Mouse (Mus musculus) hindbrain, embryonic 15.5 days (tissue): ENCODE measurements around the gene Eml1. TPM values are rescaled to one million over a fixed set of nuclear protein-coding genes. Genes with fewer than 3 reads are reported as not detected.
A peak's percentile ranks its signal among the peaks of the same experiment; 100 is the strongest.

Experiments
- ATAC-seq: fragments of 200-750 bp; cut with Nextera tagmentation; 2 replicates; pipeline ENCODE4 v1.8.0; 2017; ENCODE audit warnings: low read depth, moderate number of reproducible peaks, moderate TSS enrichment; ENCODE audit not compliant: low FRiP score
- H3K27ac ChIP-seq: fragments of 300-500 bp; sonication (generic); replicated peaks from 2 replicates; pipeline ENCODE4 v1.5.1; 2015; ENCODE audit warnings: mild to moderate bottlenecking, inconsistent platforms
- H3K27me3 ChIP-seq: fragments of 300-500 bp; sonication (generic); 2 replicates; pipeline ENCODE4 v1.6.1; 2015; ENCODE audit warnings: control low read depth, inconsistent platforms
- H3K36me3 ChIP-seq: fragments of 300-500 bp; sonication (generic); 2 replicates; pipeline ENCODE4 v1.6.1; 2015; ENCODE audit warnings: control low read depth, inconsistent platforms
- H3K4me1 ChIP-seq: fragments of 300-500 bp; sonication (generic); replicated peaks from 2 replicates; pipeline ENCODE4 v1.6.1; 2015; ENCODE audit warnings: control low read depth, inconsistent platforms
- H3K4me2 ChIP-seq: fragments of 300-500 bp; sonication (generic); 2 replicates; pipeline ENCODE4 v1.6.1; 2015; ENCODE audit warnings: moderate library complexity, mild to moderate bottlenecking, inconsistent platforms
- H3K4me3 ChIP-seq: fragments of 300-500 bp; sonication (generic); 2 replicates; pipeline ENCODE4 v1.5.1; 2015; ENCODE audit warnings: mild to moderate bottlenecking, inconsistent platforms
- H3K9ac ChIP-seq: fragments of 300-500 bp; sonication (generic); 2 replicates; pipeline ENCODE4 v1.6.1; 2015; ENCODE audit warnings: inconsistent platforms
- H3K9me3 ChIP-seq: fragments of 300-500 bp; sonication (generic); 2 replicates; pipeline ENCODE4 v1.6.1; 2016; ENCODE audit warnings: control low read depth, inconsistent platforms
- WGBS: fragments of 180-500 bp; shearing (Covaris S2); methylation state at CpG from one replicate; pipeline ENCODE4 v1.1.7; 2015; 5-methylcytosine and 5-hydroxymethylcytosine counted together
- polyA plus RNA-seq: library from polyadenylated mRNA; unstranded; fragments of >200 nt; fragmentation: Nextera tagmentation; extraction: Ambion mirVana; gene quantifications from 2 replicates; pipeline ENCODE4 v1.2.1, GENCODE M21; 2015

The Eml1 gene
- polyA plus RNA-seq, 1 experiment from 2014 or later = 58.2 TPM

DNA sequence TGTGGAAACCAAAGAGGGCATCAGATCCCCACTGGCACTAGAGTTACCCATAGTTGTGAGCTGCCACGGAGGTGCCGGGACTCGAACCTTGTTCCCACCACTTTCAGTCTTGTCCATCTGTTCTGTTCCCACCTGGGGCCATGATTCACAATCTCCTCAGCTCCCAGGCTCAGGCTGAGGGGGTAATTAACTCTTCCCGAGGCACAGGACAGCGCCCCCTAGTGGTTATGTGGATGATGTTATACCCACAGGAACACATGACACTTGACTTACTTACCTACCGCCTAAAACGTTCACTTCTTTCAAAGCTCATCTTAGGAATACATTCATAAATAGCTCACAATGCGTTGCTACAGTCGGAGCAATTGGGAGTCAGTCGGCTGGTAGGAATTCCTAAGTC is 165.7 kb downstream of the Eml1 start:
- H3K27ac ChIP-seq = no peak overlapping the region
- no peak for ATAC-seq
- no peak overlapping the region for H3K9ac ChIP-seq
- no peaks in the 10 kb centered on the region for H3K4me1 ChIP-seq
- no peaks in the 10 kb centered on the region for H3K27me3 ChIP-seq
- H3K4me2 ChIP-seq = no peak overlapping the region
- 70% methylated on average over 10 of the region's 10 CpGs for WGBS
- H3K9me3 ChIP-seq = no peaks in the 10 kb centered on the region
- peaks cover 9% of the 10 kb centered on the region for H3K36me3 ChIP-seq
- no peak overlapping the region for H3K4me3 ChIP-seq

DNA sequence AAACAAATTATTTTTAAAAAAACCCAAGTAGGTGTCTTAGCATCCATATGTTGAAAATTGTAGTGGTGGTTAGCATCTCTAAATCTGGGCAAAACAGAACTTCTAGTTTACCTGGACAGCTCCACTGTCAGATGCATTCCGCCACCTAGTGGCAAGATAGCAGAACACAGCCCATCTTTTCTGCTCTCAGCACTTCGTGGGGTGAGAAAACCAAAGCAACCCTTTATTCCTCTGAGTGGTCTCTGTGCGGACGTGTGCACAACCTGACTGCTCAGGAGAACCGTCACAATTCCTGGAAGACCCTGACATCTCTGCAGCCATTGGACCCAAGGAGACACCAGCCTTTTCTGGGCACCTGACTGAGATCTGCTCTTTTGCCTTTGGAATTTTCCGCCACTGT is 170.3 kb downstream of the Eml1 start:
- no peaks in the 10 kb centered on the region for H3K4me1 ChIP-seq
- no peak overlapping the region for H3K4me3 ChIP-seq
- no peaks in the 10 kb centered on the region for H3K9me3 ChIP-seq
- H3K9ac ChIP-seq = no peak overlapping the region
- WGBS = 28% methylated on average over 6 of the region's 6 CpGs
- no peak for ATAC-seq
- H3K27ac ChIP-seq = no peak overlapping the region
- peaks cover 9% of the 10 kb centered on the region for H3K36me3 ChIP-seq
- no peak overlapping the region for H3K4me2 ChIP-seq
- no peaks in the 10 kb centered on the region for H3K27me3 ChIP-seq

DNA sequence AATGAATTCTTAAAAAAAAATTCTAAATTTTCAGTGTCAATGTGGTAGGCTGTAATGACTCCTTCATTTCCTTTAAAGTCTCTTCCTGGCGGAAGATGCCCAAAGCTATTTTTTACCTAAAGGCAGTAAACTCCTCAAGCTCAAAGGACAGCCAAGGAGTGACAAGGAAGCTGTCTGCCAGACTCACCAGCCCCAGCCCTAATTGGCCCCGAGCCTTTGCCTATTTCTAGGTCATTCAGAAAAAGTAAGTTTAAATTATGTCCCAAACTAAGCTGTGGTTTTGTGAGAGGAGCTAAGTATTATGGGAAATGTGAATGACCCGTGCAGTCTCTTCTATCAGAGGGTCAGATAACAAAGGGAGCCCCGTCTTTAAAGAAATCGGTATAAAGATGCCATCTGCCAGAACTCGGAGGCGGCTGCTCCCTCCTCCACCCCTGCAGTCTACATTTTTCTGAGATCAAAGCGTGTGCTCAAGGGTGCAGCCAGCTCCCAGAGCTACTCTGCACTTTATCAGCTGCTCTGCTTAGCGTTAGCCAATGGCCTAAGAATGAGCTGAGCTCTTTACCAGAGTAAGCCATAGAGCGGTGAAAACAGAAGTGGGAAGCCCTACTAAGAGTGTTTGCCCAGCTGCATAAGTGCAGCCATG is 175.9 kb downstream of the Eml1 start:
- H3K9me3 ChIP-seq = no peaks in the 10 kb centered on the region
- H3K4me1 ChIP-seq = peaks cover 6% of the 10 kb centered on the region; the same call in 1 of the 2 replicates
- no peak for ATAC-seq
- 12% methylated on average over 10 of the region's 10 CpGs for WGBS
- no peak overlapping the region for H3K27ac ChIP-seq
- H3K9ac ChIP-seq = no peak overlapping the region
- no peaks in the 10 kb centered on the region for H3K36me3 ChIP-seq
- no peak overlapping the region for H3K4me2 ChIP-seq
- H3K4me3 ChIP-seq = no peak overlapping the region
- H3K27me3 ChIP-seq = no peaks in the 10 kb centered on the region

DNA sequence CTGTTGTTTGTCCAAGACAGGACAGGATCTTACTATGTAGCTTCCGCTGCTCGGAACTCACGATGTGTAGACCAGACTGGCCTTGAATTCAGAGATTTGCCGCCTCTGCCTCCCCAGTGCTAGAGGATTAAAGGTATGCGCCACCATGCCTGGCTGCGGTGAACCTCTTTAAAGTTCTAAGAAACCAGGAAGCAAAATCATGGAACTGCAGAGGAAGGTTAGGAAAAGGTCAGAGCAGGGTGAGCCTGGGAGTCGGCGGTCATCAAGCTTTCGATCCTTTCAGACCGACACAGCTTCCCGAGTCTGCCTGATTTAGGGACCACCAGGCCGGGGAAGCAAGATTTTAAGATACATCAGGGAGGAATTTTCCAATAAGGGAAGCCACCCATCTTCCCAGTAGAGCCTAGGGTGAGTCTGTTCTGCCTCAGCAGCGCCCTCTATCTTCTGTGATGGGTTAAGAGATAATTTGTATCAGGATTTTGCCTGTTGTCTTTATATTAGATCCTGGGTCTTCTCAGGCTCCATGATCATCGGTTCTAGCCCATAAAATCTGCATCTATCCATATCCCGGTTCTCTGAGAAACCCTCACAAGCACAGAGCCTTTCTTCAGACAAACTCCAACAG is 176.6 kb downstream of the Eml1 start:
- Histone ChIP-seq H3K27me3 (no peaks in the 10 kb centered on the region), H3K27ac (no peak overlapping the region)

DNA sequence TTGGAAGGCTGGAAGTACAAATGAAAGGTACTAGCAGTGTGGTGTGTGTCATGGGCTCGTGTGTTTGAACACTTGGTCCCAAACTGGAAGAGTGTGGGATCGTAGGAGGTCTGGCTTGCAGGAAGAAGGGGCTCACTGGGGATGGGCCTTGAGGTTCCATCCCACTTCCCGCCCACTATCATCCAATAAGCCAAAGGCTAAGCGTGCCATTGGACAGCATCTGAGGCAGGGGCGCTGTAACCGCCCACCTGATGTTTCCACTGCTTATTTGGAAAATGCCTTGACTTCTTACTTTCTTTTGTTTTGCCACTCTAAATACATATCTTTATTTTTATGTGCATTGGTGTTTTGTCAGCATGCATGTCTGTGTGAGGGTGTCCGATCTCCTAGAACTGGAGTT is 181.0 kb downstream of the Eml1 start:
- 86% methylated on average over 7 of the region's 7 CpGs for WGBS
- no peak overlapping the region for H3K4me2 ChIP-seq
- no peak overlapping the region for H3K27ac ChIP-seq

More for the DNA sequence above, 176.6 kb downstream of the Eml1 start:
- Histone ChIP-seq H3K9ac (no peak overlapping the region), H3K9me3 (no peaks in the 10 kb centered on the region), H3K4me1 (peaks cover 6% of the 10 kb centered on the region; the same call in 1 of the 2 replicates), H3K4me2 (no peak overlapping the region), H3K4me3 (no peak overlapping the region), H3K36me3 (no peaks in the 10 kb centered on the region)
- WGBS = 73% methylated on average over 15 of the region's 15 CpGs
- ATAC-seq = no peak

DNA sequence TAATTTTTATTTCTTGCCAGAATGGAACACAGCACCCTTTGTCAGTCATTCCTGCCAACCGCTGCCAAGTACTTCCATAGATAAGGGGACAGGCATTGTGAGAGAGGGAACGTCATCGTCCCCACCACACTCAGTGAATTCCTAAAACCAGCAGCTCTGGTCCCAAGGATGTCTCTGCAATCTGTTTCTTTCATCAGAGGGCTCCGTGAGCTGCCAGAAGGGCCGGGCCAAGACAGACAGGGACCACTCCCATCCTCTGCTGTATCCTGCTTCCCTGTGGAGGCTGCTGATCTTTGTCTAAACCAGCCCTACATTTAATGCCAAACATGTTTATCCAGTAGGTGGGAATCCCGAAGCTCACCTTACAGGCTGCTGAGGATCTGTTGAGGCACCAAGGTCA is 182.3 kb downstream of the Eml1 start:
- Histone ChIP-seq H3K4me1 (peaks cover 34% of the 10 kb centered on the region), H3K4me3 (no peak overlapping the region), H3K27ac (no peak overlapping the region), H3K9ac (no peak overlapping the region), H3K9me3 (no peaks in the 10 kb centered on the region), H3K27me3 (no peaks in the 10 kb centered on the region), H3K4me2 (no peak overlapping the region), H3K36me3 (no peaks in the 10 kb centered on the region)
- no peak for ATAC-seq
- 39% methylated on average over 6 of the region's 6 CpGs for WGBS

More for the DNA sequence above, 181.0 kb downstream of the Eml1 start:
- no peak overlapping the region for H3K9ac ChIP-seq
- H3K36me3 ChIP-seq = no peaks in the 10 kb centered on the region
- peaks cover 24% of the 10 kb centered on the region for H3K4me1 ChIP-seq
- no peaks in the 10 kb centered on the region for H3K27me3 ChIP-seq
- no peaks in the 10 kb centered on the region for H3K9me3 ChIP-seq
- ATAC-seq = no peak
- no peak overlapping the region for H3K4me3 ChIP-seq

DNA sequence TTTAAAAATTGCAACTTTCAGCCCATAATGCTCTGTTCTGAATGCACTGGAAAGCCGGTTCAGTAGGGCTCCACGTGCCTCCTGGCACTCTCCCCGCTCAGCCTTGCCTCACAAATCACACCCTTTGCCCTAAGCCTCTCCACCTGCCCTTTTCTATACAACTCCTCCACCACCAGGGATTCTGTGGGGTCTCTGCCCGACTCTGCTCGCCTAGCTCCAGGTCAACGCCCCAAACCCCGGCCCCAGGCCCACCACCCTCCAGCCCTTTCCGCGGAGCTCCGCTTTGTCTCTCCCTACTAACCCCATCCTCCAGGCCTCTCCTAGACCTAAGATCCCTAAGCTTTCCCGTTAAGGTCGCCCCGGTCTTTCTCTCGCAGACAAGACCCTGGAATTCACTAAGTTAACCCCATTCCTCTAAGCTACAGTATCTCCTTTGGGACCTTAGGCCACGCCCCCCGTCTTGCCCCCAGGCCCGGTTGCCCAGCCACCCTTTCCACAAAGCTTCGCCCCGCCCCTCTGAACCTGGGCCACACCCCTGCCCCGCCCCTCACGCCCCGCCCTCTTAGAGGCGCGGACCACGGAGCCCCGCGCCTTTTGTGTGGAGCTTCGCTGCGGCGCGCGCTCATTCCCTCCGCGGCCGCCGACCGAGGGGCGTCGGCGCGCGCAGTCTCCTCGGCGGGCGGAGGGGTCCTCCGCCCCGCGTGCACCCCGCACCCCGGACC is 183.5 kb downstream of the Eml1 start, which contains the start of gene Evl:
TSS of gene Evl (plus strand) at position 601 of the 722 bp plus-strand sequence.
- H3K4me1 ChIP-seq = peaks cover 45% of the 10 kb centered on the region
- WGBS = 2% methylated on average over 39 of the region's 50 CpGs

DNA sequence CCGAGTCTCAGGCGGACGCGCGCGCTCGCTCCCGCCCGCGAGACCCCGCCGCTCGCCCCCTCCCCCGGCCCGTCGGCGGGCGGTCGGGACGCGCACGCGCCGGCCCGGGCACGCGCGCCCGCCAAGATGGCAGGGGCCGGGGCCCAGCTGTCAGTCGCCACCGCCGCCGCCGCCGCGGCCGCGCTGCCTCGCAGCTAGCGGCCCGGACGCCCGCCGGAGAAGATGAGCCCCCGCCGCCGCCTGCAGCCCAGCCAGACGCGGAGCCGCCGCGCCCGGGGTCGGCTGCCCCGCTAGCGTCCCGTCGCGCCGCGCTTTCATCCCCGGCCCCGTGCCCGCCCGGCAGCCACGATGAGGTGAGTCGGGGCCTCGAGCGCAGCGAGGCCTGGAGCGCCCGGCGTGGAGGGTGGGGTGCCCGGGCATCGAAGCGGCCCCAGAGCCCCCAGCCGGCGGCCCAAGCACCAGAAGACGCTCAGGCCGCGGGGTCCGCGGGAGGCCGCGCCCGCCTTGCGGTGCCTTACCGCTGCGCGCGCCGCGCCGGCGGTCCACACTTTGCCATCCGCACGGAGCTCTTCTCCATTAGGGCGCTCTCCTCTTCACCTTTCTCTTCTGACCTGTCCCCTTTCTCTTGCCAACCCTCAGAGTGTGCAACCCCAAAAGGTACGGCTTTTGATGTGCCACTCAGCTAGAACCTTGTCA is 184.3 kb downstream of the Eml1 start:
- ATAC-seq = peak; percentile 72
- WGBS = 1% methylated on average over 50 of the region's 100 CpGs
- H3K27me3 ChIP-seq = no peaks in the 10 kb centered on the region
- H3K27ac ChIP-seq = peak overlapping the region; percentile 95
- peak overlapping the region; percentile 95 for H3K4me3 ChIP-seq
- no peaks in the 10 kb centered on the region for H3K9me3 ChIP-seq
- no peaks in the 10 kb centered on the region for H3K36me3 ChIP-seq
- peak overlapping the region; percentile 62 for H3K4me2 ChIP-seq
- H3K4me1 ChIP-seq = peaks cover 51% of the 10 kb centered on the region
- peak overlapping the region; percentile 98 for H3K9ac ChIP-seq

More for the DNA sequence above, 183.5 kb downstream of the Eml1 start, which contains the start of gene Evl:
- Histone ChIP-seq H3K9ac (peak within 1 kb of the TSS; percentile 98), H3K9me3 (no peaks in the 10 kb centered on the region), H3K27me3 (no peaks in the 10 kb centered on the region), H3K4me3 (peak within 1 kb of the TSS; percentile 95), H3K36me3 (no peaks in the 10 kb centered on the region), H3K4me2 (peak within 1 kb of the TSS; percentile 62), H3K27ac (peak within 1 kb of the TSS; percentile 95)
- ATAC-seq = peak; percentile 91

DNA sequence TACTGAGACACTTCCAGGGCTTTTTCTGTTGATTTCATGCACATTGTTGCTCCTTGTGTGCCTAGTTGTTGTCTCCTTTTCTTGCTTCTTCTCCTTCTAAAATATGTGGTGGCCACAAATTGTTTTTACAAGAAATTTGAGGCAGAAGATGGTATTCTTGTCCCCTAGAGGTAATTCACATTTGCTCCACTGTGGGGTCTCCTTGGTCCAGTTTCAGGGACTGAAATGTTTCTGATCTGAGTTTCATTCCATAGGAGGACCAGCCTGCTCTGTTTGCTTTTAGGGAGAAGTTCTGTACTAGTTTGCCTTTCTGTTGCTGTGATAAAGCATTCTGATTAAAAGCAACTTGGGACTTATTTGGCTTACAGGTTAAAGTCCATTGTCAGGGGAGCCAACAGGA is 187.4 kb downstream of the Eml1 start:
- Histone ChIP-seq H3K4me1 (peaks cover 49% of the 10 kb centered on the region), H3K27me3 (no peaks in the 10 kb centered on the region), H3K9ac (no peak overlapping the region), H3K36me3 (0 out of 2 replicates have a peak, but pooled peaks cover 3% of the 10 kb centered on the region), H3K9me3 (no peaks in the 10 kb centered on the region), H3K4me2 (peak overlapping the region; percentile 62), H3K27ac (no peak overlapping the region), H3K4me3 (no peak overlapping the region)
- no peak for ATAC-seq

DNA sequence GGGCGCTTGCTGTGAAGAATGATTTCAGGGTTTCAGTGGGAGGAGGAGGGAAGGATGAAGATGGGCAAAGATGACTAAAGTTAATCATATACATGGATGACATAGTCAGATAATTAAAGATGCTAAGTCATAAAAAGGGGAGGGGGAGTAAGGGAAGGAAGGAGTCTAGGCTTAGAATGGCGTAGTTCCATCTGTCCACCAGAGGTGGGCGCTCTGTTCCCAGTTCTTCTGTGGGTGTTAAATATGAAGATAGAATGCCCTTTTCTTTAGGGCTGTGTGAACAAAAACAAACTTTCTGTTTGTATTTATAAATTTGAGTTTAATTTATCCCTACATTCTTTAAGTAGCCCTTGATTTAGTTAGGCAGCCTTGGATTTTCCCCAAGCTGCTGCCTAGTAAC is 192.5 kb downstream of the Eml1 start:
- peaks cover 40% of the 10 kb centered on the region for H3K4me1 ChIP-seq
- H3K27me3 ChIP-seq = no peaks in the 10 kb centered on the region
- no peak overlapping the region for H3K27ac ChIP-seq
- 0 out of 2 replicates have a peak, but pooled peaks cover 3% of the 10 kb centered on the region for H3K36me3 ChIP-seq
- H3K4me2 ChIP-seq = no peak overlapping the region
- no peaks in the 10 kb centered on the region for H3K9me3 ChIP-seq
- 74% methylated on average over 3 of the region's 3 CpGs for WGBS
- ATAC-seq = no peak
- H3K4me3 ChIP-seq = no peak overlapping the region
- H3K9ac ChIP-seq = no peak overlapping the region

DNA sequence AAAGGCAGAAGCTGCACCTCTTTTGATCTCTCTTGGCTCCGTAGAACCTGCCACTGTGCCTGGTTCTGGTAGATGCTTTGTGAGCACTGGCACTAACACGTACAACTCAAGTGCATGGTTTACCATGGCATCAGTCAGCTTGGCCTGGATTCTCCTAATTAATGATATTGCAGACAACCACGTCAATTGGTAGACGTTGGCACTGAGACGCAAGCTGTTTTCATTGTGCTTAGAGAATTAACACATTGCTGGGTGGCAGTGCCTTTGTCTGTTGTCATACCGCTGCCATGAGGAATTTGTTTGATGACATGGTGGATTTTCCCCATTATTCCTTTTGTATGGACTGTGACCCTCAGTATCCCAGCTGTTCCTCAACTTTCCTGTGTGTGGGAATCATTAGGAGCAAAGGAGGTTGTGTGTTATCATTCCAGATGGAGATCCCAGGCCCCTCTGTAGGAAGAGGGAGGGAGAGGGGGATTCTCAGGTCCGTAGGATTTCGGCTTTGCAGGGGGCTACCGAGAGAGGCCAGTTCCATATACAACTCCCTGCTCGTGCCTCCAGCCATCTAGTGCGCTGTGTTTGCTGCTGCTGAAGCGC is 194.3 kb downstream of the Eml1 start:
- peak overlapping the region; percentile 36 for H3K27ac ChIP-seq
- H3K4me3 ChIP-seq = no peak overlapping the region
- H3K4me2 ChIP-seq = peak overlapping the region; percentile 16; the same call in 1 of the 2 replicates
- 0 out of 2 replicates have a peak, but pooled peaks cover 3% of the 10 kb centered on the region for H3K36me3 ChIP-seq
- ATAC-seq = 0 out of 2 replicates have a peak, but pooled peaks have one; percentile 42
- 13% methylated on average over 12 of the region's 12 CpGs for WGBS
- no peaks in the 10 kb centered on the region for H3K27me3 ChIP-seq
- no peak overlapping the region for H3K9ac ChIP-seq
- H3K4me1 ChIP-seq = peaks cover 25% of the 10 kb centered on the region
- no peaks in the 10 kb centered on the region for H3K9me3 ChIP-seq
